Mouse (Mus musculus) stomach, embryonic 16.5 days (tissue): ENCODE data around the gene Foxp1. TPM values are rescaled to one million over a fixed set of nuclear protein-coding genes. Genes with fewer than 3 reads are reported as not detected.

Source experiments
- ATAC-seq: fragments of 200-750 bp; cut with Nextera tagmentation; 2 replicates; pipeline ENCODE4 v1.8.0; 2017; ENCODE audit warnings: moderate number of reproducible peaks, moderate TSS enrichment; ENCODE audit not compliant: insufficient read depth, low FRiP score
- H3K27ac ChIP-seq: fragments of 300-500 bp; sonication (generic); 2 replicates; pipeline ENCODE4 v1.5.1; 2014; ENCODE audit warnings: low read length
- H3K27me3 ChIP-seq: fragments of 300-500 bp; sonication (generic); 2 replicates; pipeline ENCODE4 v1.6.1; 2014; ENCODE audit warnings: low read length, control low read depth, mixed read lengths; ENCODE audit not compliant: control insufficient read depth, insufficient read depth
- H3K36me3 ChIP-seq: fragments of 300-500 bp; sonication (generic); 2 replicates; pipeline ENCODE4 v1.6.1; 2014; ENCODE audit warnings: low read length; ENCODE audit not compliant: control insufficient read depth, insufficient read depth
- H3K4me1 ChIP-seq: fragments of 300-500 bp; sonication (generic); 2 replicates; pipeline ENCODE4 v1.6.1; 2014; ENCODE audit warnings: low read length, control low read depth, mixed read lengths; ENCODE audit not compliant: control insufficient read depth, insufficient read depth
- H3K4me2 ChIP-seq: fragments of 300-500 bp; sonication (generic); 2 replicates; pipeline ENCODE4 v1.6.1; 2014; ENCODE audit warnings: low read depth, low read length, mixed read lengths
- H3K4me3 ChIP-seq: fragments of 300-500 bp; sonication (generic); replicated peaks from 2 replicates; pipeline ENCODE4 v1.5.1; 2014; ENCODE audit warnings: mild to moderate bottlenecking, low read length
- H3K9ac ChIP-seq: fragments of 300-500 bp; sonication (generic); 2 replicates; pipeline ENCODE4 v1.6.1; 2014; ENCODE audit warnings: low read length
- H3K9me3 ChIP-seq: fragments of 300-500 bp; sonication (generic); replicated peaks from 2 replicates; pipeline ENCODE4 v1.6.1; 2016; ENCODE audit warnings: low read length, control low read depth; ENCODE audit not compliant: control insufficient read depth
- WGBS: fragments of 180-500 bp; shearing (Covaris S2); extraction: QIAGEN DNeasy Blood & Tissue Kit; methylation state at CpG from one replicate; pipeline ENCODE4 v1.1.7; 2014; 5-methylcytosine and 5-hydroxymethylcytosine counted together
- polyA plus RNA-seq: library from polyadenylated mRNA; unstranded; fragments of >200 nt; fragmentation: Nextera tagmentation; extraction: Ambion mirVana; gene quantifications from 2 replicates; pipeline ENCODE4 v1.2.1, GENCODE M21; 2015

The Foxp1 gene
- polyA plus RNA-seq, 1 experiment from 2014 or later, result 108 TPM

DNA sequence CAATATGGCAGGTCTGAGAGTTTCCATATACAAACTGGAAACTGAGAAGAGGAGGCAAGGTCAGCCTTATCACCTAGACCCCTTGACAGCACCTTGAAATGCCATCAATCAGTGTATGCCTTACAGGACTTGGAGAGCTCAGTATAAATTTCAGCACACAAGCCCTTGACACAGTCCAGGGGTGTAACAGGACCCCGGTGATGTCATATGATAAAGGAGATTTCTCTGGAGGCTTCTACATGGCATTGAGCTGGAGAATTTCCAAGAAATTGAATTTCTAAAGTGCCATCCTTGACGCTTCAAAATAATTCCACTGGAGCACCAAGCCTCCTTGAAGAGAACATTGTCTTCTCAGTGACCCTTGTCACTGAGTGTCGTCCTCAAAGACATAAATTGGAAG is 463.8 kb downstream of the Foxp1 start:
- no peaks in the 10 kb centered on the region for H3K4me1 ChIP-seq
- no peaks in the 10 kb centered on the region for H3K36me3 ChIP-seq
- H3K9ac ChIP-seq, result no peak overlapping the region
- no peaks in the 10 kb centered on the region for H3K27me3 ChIP-seq
- H3K27ac ChIP-seq, result no peak overlapping the region
- WGBS, result 59% methylated on average over 3 of the region's 3 CpGs
- no peak overlapping the region for H3K4me3 ChIP-seq
- H3K9me3 ChIP-seq, result no peaks in the 10 kb centered on the region
- no peak overlapping the region for H3K4me2 ChIP-seq
- no peak for ATAC-seq

DNA sequence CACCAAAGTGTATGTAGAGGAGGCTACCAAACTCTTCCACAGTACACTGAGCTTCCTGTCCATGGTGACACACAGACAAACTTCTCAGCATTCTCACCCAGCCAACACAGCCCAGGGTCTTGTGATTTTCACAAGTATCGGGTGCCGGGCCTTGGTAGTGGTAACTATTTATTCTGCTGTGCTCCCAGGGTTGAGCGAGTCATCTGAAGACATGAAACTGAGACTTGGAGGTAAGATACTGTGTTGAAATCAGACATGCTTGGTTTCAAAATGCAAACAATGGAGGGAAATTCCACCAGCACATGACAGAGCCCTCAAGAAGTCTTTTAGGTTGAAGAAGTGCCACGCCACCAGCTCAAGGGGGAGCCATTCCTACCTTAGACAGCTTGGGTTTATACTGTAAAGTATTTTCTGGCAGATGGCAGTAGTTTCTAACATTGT is 465.4 kb downstream of the Foxp1 start:
- no peak overlapping the region for H3K9ac ChIP-seq
- no peak overlapping the region for H3K4me2 ChIP-seq
- no peak overlapping the region for H3K27ac ChIP-seq
- H3K9me3 ChIP-seq, result no peaks in the 10 kb centered on the region
- WGBS, result 94% methylated on average over 4 of the region's 4 CpGs
- no peak overlapping the region for H3K4me3 ChIP-seq
- no peaks in the 10 kb centered on the region for H3K27me3 ChIP-seq
- H3K4me1 ChIP-seq, result no peaks in the 10 kb centered on the region
- no peaks in the 10 kb centered on the region for H3K36me3 ChIP-seq
- ATAC-seq, result no peak

GRCm38 (mm10) chr6:99056379-99056778 is 466.1 kb downstream of the Foxp1 start:
- Histone ChIP-seq H3K27ac (no peak overlapping the region), H3K36me3 (no peaks in the 10 kb centered on the region), H3K4me1 (no peaks in the 10 kb centered on the region), H3K4me3 (no peak overlapping the region), H3K9me3 (no peaks in the 10 kb centered on the region), H3K4me2 (no peak overlapping the region), H3K9ac (no peak overlapping the region), H3K27me3 (no peaks in the 10 kb centered on the region)
- 74% methylated on average over 2 of the region's 2 CpGs for WGBS
- no peak for ATAC-seq

GRCm38 (mm10) chr6:99053998-99054397 is 468.5 kb downstream of the Foxp1 start:
- ATAC-seq, result no peak
- no peaks in the 10 kb centered on the region for H3K4me1 ChIP-seq
- no peaks in the 10 kb centered on the region for H3K9me3 ChIP-seq
- H3K4me2 ChIP-seq, result no peak overlapping the region
- H3K27ac ChIP-seq, result no peak overlapping the region
- WGBS, result 83% methylated on average over 2 of the region's 2 CpGs
- H3K9ac ChIP-seq, result no peak overlapping the region
- no peaks in the 10 kb centered on the region for H3K36me3 ChIP-seq
- H3K27me3 ChIP-seq, result no peaks in the 10 kb centered on the region
- H3K4me3 ChIP-seq, result no peak overlapping the region

GRCm38 (mm10) chr6:99053111-99053510 is 469.4 kb downstream of the Foxp1 start:
- H3K27me3 ChIP-seq, result no peaks in the 10 kb centered on the region

GRCm38 (mm10) chr6:99051724-99052123 is 470.8 kb downstream of the Foxp1 start:
- no peak for ATAC-seq
- H3K36me3 ChIP-seq, result no peaks in the 10 kb centered on the region
- H3K4me1 ChIP-seq, result no peaks in the 10 kb centered on the region
- H3K4me3 ChIP-seq, result no peak overlapping the region
- H3K4me2 ChIP-seq, result no peak overlapping the region
- no peak overlapping the region for H3K9ac ChIP-seq
- H3K9me3 ChIP-seq, result no peaks in the 10 kb centered on the region
- no peaks in the 10 kb centered on the region for H3K27me3 ChIP-seq
- no peak overlapping the region for H3K27ac ChIP-seq

More at GRCm38 (mm10) chr6:99053111-99053510, 469.4 kb downstream of the Foxp1 start:
- no peak overlapping the region for H3K4me3 ChIP-seq
- H3K27ac ChIP-seq, result no peak overlapping the region
- no peak overlapping the region for H3K9ac ChIP-seq
- no peaks in the 10 kb centered on the region for H3K36me3 ChIP-seq
- H3K4me1 ChIP-seq, result no peaks in the 10 kb centered on the region
- no peak for ATAC-seq
- no peaks in the 10 kb centered on the region for H3K9me3 ChIP-seq
- no peak overlapping the region for H3K4me2 ChIP-seq
- 68% methylated on average over 7 of the region's 7 CpGs for WGBS

DNA sequence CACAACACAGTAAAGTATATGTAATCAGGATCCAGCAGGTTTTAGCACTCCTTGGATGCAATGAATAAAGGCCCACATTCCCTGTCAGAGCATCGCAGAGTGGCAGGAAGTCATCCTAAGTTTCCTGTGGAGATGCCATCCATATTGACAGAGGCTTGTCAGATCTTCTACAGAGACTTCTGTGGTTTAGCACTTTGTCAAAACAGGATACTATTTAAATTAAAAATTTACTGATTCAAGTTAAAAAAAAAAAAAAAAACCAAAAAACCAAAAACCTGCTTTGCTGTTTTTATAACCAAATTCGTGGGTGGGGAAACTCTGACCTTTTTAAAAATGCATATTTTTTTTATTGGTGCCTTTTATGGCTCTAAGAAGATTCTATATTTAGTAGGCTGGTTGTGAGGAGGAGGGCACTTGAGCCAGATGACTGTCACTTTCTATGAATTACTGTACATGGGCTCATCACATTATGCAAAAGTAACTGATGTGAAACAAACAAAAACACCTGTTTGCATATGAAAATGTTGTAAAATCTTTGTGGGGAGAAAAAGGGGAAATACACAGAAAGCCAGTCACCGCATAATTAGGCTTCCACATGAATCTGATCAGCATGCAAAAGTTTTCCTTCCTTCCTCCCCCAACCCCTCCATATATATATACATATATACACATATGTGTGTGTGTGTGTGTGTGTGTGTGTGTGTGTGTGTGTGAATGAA is 472.1 kb downstream of the Foxp1 start:
- no peak overlapping the region for H3K4me2 ChIP-seq
- no peaks in the 10 kb centered on the region for H3K36me3 ChIP-seq
- no peak overlapping the region for H3K4me3 ChIP-seq
- ATAC-seq, result no peak
- 81% methylated on average over 3 of the region's 3 CpGs for WGBS
- H3K27me3 ChIP-seq, result no peaks in the 10 kb centered on the region
- no peak overlapping the region for H3K9ac ChIP-seq
- no peak overlapping the region for H3K27ac ChIP-seq
- no peaks in the 10 kb centered on the region for H3K9me3 ChIP-seq
- H3K4me1 ChIP-seq, result no peaks in the 10 kb centered on the region

GRCm38 (mm10) chr6:99047322-99047721 is 475.2 kb downstream of the Foxp1 start:
- no peaks in the 10 kb centered on the region for H3K27me3 ChIP-seq
- 66% methylated on average over 5 of the region's 5 CpGs for WGBS
- H3K9me3 ChIP-seq, result no peaks in the 10 kb centered on the region
- H3K36me3 ChIP-seq, result no peaks in the 10 kb centered on the region
- no peak overlapping the region for H3K4me2 ChIP-seq
- no peak for ATAC-seq
- H3K4me1 ChIP-seq, result 0 out of 2 replicates have a peak, but pooled peaks cover 7% of the 10 kb centered on the region
- H3K9ac ChIP-seq, result no peak overlapping the region
- no peak overlapping the region for H3K4me3 ChIP-seq
- no peak overlapping the region for H3K27ac ChIP-seq

- Histone ChIP-seq H3K27ac (no peak overlapping the region), H3K36me3 (no peaks in the 10 kb centered on the region), H3K9me3 (no peaks in the 10 kb centered on the region), H3K4me1 (0 out of 2 replicates have a peak, but pooled peaks cover 7% of the 10 kb centered on the region), H3K27me3 (no peaks in the 10 kb centered on the region), H3K4me3 (no peak overlapping the region), H3K9ac (no peak overlapping the region), H3K4me2 (no peak overlapping the region)
- ATAC-seq, result no peak
- WGBS, result 82% methylated on average over 5 of the region's 5 CpGs
Measured at GRCm38 (mm10) chr6:99045845-99046788, 476.4 kb downstream of the Foxp1 start.
